Mouse (Mus musculus): ENCODE results near the gene Zzz3. TPM values are rescaled to one million over a fixed set of nuclear protein-coding genes. Genes with fewer than 3 reads are reported as not detected.
"Not testable (repeated sequence)": the region's sequence is repeated elsewhere in the genome, so short reads cannot be mapped to it uniquely, and the experiment has no call there.

The Zzz3 gene
- total RNA-seq, 2 experiments from 2014 or later: 29.2 to 33.3 TPM

DNA sequence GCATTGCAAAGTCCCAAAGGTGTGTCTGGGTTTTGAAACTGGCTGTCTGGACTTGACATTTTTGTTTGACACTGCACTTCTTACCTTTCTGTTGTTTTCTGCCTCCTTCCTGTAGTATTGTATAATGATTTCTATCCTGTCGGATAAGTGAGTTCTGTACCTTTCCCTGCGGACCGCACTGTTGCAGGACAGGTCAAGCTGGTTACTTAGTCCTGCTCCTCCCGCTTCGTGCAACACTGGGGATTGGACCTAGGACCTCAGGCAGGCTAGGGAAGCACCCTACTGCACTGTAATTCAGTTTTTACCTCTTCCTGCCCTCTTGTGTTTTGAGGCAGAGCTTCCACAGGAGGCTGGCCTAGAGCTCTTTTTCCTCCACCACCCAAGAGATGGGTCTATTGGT lies 5.2 kb downstream of the Zzz3 start:
- intact Hi-C loops (cut with DNase I): no loop called here
- no peak for DNase-seq

- intact Hi-C loops (cut with DNase I): no loop called here
Observed at GRCm38 (mm10) chr3:152400875-152401274, 5.6 kb downstream of the Zzz3 start.

DNA sequence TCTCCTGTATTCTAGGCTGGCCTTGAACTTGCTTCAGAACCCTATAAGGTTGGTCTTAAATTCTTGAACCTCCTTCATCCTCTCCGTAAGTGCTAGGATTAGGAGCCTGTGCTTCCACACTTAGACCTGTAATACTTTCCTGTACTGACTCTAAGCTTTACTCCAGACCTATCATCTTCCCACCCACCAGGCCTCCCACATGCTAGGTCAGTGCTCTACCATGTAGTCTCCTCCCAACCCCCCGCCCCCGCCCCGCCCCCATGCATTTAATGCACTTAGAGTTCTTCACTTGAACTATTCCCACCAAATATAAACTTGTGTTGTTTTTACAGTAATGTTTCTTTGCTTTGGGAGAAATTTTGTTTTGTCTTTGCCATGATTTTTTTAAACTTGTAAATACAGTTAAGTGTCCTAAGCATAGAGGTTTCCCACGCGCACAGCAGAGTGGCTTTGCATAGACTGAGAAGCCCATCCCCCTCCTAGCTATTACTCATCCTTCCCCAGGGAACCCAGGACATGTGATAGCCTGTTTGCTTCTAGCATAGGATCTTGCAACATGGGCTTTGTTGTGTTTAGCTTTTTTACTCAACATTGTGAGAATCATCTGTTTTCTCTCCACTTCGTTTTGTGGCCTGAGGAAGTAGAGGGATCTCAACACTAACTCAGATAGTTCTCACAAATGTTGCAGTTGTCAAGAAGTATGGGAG lies 6.8 kb downstream of the Zzz3 start:
- intact Hi-C loops (cut with DNase I): no loop called here
- DNase-seq: peak; percentile 74 to 78

More at GRCm38 (mm10) chr3:152400875-152401274, 5.6 kb downstream of the Zzz3 start:
- no peak for DNase-seq

- no peak for DNase-seq
- intact Hi-C loops (cut with DNase I): no loop called here
Observed at GRCm38 (mm10) chr3:152402671-152403066, 7.4 kb downstream of the Zzz3 start.

DNA sequence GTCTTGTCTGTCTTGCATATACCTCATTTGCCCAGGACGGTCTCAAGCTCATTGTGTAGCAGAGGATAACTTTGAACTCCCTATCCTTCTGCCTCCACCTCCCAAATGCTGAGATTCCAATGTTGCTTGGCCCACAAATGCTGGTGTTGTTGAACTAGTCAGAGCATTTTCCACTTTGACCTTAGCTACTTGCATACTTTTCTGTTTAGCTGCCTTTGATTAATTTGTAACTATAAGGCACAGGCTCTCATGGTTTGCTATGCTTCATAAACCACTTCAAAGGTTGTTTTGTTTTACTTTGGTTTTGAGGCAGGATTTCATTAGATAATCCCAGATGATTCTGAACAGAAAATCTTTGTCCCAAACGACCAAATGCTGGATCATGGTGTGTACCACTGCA lies 8.6 kb downstream of the Zzz3 start:
- intact Hi-C loops (cut with DNase I): no loop called here

GRCm38 (mm10) chr3:152405420-152405819 lies 10.1 kb downstream of the Zzz3 start:
- no peak for DNase-seq
- intact Hi-C loops (cut with DNase I): no loop called here

More for the DNA sequence above, 8.6 kb downstream of the Zzz3 start:
- no peak for DNase-seq

DNA sequence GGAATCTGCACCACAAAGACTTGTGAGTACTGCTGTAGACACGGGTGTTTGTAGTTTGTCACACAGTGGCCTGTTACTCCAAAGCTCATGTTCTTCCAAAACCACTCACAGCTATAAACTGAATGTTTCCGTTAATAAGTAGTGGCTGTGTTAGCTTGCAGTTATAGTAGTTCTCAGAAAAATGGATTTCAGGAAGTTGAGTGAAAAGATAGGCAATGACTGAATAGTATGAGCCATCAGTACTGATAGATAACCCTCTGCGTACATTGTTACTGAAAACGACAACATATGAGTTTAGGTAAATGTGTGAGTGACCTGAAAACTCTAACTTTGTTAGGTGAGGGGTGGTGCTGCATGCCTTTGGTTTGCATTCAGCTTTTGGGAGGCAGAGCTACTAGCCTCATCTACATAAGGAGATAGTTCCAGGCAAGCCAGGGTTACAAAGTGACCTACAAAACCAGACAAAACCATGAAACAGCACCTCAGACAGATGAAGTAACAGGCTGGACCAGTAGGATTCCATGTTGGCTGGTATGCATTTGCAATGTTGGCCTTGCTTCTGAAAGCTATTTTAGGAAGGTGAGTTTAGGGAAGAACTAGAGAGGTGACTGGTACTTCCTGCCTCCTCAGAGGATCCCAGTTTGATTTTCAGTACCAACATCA lies 10.8 kb downstream of the Zzz3 start:
- intact Hi-C loops (cut with DNase I): no loop called here
- DNase-seq: no peak

DNA sequence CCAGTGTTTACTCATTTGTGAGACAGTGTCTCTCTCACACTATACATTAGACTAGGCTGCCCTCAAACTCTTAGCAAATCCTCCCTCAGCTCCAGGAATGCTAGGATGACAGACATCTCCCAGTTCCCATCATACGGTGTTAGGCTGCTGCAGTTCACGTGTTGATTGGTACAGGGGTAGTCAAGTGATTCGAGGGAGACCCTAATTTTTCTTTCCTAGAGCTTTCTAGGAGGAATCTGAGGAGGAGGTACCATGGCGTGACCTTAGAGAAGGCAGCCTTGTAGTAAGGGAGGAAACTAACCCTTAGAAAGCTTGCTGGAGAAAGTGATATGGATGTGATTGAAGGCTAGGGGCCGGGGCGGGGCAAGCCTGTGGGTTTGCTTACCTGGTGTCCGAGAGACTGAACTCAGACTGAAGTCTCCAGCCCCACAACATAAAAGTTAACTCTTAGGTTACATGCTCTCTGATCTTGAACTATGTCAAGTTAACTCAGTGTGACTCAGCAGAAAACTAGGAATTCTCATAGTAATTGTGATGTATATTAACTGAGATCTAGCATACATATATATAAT lies 15.8 kb downstream of the Zzz3 start:
- intact Hi-C loops (cut with DNase I): no loop called here
- DNase-seq: no peak

DNA sequence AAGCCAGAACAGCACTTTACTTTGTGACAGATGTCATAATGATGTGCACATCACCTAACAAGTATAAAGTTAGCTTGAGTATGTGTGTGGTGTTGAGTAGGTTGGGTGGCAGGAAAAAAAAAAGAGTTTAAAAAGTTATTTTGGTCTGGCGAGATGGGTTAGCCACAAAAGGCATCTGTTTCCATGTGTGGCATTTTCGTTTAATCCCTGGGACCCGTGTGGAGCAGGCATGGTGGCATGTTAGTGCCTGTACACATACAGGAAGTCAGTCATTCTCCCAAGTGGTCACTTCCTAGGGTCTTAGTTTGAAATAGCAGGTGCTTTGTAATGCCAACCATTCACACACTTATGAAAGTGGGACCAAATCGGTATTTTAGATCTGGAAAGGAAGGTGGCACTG lies 17.1 kb downstream of the Zzz3 start:
- no peak for DNase-seq
- intact Hi-C loops (cut with DNase I): no loop called here

DNA sequence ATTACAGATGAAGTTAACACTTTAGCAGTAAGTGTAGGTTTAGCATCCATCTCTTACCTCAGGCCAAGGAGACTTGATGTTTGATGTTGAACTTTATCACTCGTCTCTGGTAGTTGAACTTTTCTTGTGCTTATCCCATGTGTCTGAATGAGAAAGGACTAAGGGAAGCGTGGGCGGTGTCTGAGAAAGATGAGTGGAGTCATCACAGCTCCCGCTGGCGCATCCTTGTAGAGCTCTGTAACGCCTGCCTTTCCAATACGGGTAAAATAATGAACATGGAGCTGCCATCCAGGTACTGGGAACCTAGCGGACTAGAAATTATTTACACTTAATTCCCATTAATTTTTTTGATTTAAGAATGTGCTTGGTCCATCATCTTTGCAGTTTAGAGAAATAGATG lies 33.7 kb downstream of the Zzz3 start:
- intact Hi-C loops (cut with DNase I): no loop called here
- DNase-seq: no peak

- intact Hi-C loops (cut with DNase I): no loop called here
Observed at GRCm38 (mm10) chr3:152432677-152433076, 37.4 kb downstream of the Zzz3 start.

DNA sequence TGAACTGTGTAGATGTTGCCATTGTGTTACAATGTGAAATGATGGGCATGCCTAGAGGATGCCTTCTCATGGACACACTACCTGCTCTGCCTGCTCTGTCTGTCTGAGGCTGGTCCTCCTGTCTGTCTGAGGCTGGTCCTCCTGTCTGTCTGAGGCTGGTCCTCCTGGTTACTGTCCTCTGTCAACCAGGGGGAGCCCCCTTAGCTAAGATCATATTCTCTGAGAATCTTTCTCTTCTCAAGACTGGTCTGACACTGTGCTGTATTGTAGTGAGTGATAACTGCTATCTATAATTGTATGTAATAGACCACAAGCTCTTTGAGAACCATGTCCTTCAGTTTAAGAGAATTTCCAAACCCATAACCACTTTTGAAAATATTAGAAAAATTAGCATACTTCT lies 40.3 kb downstream of the Zzz3 start:
- intact Hi-C loops (cut with DNase I): no loop called here
- DNase-seq: no peak

More at GRCm38 (mm10) chr3:152432677-152433076, 37.4 kb downstream of the Zzz3 start:
- DNase-seq: no peak

DNA sequence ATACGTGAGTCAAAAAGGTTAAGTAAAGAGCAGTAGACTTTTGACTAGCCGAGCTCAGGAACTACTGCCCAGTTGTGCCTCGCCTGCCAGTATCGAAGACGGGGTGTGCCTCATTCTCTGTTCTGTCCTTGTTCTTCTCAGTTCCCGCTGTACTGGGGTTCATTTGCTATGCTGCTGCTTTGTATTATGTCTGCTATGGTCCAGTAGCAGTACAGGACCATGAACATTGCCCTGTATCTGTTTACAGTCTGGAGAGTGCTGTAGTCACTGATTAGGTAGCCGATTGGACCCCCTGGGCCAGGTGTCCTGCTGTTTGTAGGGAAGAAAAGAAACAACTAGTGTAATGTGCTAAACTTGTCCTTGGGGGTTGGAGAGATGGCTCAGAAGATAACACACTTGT lies 42.8 kb downstream of the Zzz3 start:
- DNase-seq: no peak
- intact Hi-C loops (cut with DNase I): no loop called here

- intact Hi-C loops (cut with DNase I): no loop called here
- no peak for DNase-seq
Observed at GRCm38 (mm10) chr3:152442795-152443194, 47.5 kb downstream of the Zzz3 start.

- DNase-seq: no peak
- intact Hi-C loops (cut with DNase I): no loop called here
Observed at GRCm38 (mm10) chr3:152444114-152444513, 48.8 kb downstream of the Zzz3 start.

DNA sequence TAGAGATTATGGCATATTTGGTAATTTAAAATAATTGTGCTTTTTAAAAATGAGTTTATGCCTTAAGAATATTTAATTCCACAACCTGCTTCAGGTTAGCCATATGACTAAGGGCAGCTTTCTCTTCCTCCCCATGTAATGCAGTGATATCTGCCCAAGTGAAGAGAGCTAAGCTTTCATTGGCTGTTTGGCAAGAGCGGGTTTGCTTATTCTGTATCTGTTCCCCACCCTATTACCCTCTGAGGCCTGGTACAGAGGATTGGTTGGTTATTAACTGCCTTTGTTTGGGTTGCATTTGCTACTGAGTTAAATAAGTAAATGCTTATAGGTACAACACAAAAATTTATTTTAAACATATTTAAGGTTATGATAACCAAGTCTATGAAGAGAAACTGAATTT lies 51.7 kb downstream of the Zzz3 start:
- intact Hi-C loops (cut with DNase I): no loop called here
- no peak for DNase-seq

DNA sequence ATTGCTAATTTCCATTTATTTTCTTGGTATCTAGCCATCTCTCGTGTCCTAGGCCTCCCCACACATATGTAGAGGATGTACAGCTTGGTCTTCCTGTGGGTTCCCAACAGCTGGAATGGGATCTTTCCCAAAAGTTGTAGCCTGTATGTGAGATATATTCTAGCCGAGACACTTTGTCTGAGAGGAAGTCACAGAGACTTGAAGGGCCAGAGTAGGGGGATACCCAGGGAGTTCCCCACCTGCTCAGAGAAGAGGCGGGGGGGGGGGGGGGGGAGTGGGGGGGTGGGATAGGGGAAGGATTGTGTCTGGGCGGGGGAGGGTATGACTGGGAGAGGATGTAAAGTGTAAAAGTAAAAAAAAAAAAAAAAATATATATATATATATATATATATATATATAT lies 57.9 kb downstream of the Zzz3 start:
- DNase-seq: no peak
- intact Hi-C loops (cut with DNase I): no loop called here

GRCm38 (mm10) chr3:152457308-152458035 lies 62.2 kb downstream of the Zzz3 start:
- DNase-seq: peak; percentile 35
- intact Hi-C loops (cut with DNase I): loop anchor here (5.0 kb wide), 1 partner anchor 60 kb away; the partner anchor contains the start of gene Zzz3

GRCm38 (mm10) chr3:152458875-152459274 lies 63.6 kb downstream of the Zzz3 start:
- DNase-seq: not testable (repeated sequence)
- intact Hi-C loops (cut with DNase I): loop anchor here (5.0 kb wide), 1 partner anchor 62 kb away; the partner anchor contains the start of gene Zzz3

- intact Hi-C loops (cut with DNase I): no loop called here
- no peak for DNase-seq
Observed at GRCm38 (mm10) chr3:152460802-152461201, 65.5 kb downstream of the Zzz3 start.

DNA sequence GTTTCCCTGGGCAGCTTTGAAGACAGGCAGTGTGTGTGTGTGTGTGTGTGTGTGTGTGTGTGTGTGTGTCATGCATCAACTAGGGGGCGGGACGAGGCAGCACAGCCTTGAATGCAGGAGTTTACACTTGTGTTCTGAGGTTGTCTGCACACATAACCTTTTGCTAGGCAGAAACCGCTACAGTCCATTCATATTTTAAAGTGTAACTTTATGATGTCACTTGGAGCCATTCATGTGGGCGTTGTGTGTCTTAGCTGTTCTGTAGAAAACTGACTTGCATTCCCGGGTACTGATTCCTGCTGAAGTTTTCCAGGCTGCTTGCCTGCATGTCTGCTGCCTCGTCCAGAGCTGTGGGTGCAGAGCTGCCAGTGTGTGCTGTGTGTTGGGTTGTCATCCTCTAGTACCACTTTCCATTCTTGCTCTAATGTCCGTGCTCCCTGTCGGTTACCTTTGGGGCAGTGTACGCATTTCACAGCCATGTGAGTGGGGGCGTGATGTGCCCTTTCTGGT lies 66.8 kb downstream of the Zzz3 start:
- no peak for DNase-seq
- intact Hi-C loops (cut with DNase I): no loop called here
